Mouse (Mus musculus) forebrain, embryonic 15.5 days (tissue): ENCODE measurements around the gene Pitpnm2. TPM values are rescaled to one million over a fixed set of nuclear protein-coding genes. Genes with fewer than 3 reads are reported as not detected.
"Not testable (repeated sequence)": the region's sequence is repeated elsewhere in the genome, so short reads cannot be mapped to it uniquely, and the experiment has no call there.

ENCODE experiments used
- ATAC-seq: fragments of 200-750 bp; cut with Nextera tagmentation; replicated peaks from 2 replicates; pipeline ENCODE4 v1.8.0; 2017; ENCODE audit warnings: mild to moderate bottlenecking, moderate TSS enrichment, moderate library complexity
- H3K27ac ChIP-seq: fragments of 300-500 bp; sonication (generic); replicated peaks from 2 replicates; pipeline ENCODE4 v1.5.1; 2015; ENCODE audit warnings: mild to moderate bottlenecking, inconsistent platforms
- H3K27me3 ChIP-seq: fragments of 300-500 bp; sonication (generic); 2 replicates; pipeline ENCODE4 v1.6.1; 2015; ENCODE audit warnings: inconsistent platforms
- H3K36me3 ChIP-seq: fragments of 300-500 bp; sonication (generic); 2 replicates; pipeline ENCODE4 v1.6.1; 2015; ENCODE audit warnings: mild to moderate bottlenecking, inconsistent platforms
- H3K4me1 ChIP-seq: fragments of 300-500 bp; sonication (generic); 2 replicates; pipeline ENCODE4 v1.6.1; 2015; ENCODE audit warnings: inconsistent platforms
- H3K4me2 ChIP-seq: fragments of 300-500 bp; sonication (generic); replicated peaks from 2 replicates; pipeline ENCODE4 v1.6.1; 2015; ENCODE audit warnings: mild to moderate bottlenecking, inconsistent platforms
- H3K4me3 ChIP-seq: fragments of 300-500 bp; sonication (generic); 2 replicates; pipeline ENCODE4 v1.5.1; 2015; ENCODE audit warnings: mild to moderate bottlenecking, inconsistent platforms
- H3K9ac ChIP-seq: fragments of 300-500 bp; sonication (generic); replicated peaks from 2 replicates; pipeline ENCODE4 v1.6.1; 2015; ENCODE audit warnings: mild to moderate bottlenecking, inconsistent platforms
- H3K9me3 ChIP-seq: fragments of 300-500 bp; sonication (generic); 2 replicates; pipeline ENCODE4 v1.6.1; 2016; ENCODE audit warnings: inconsistent platforms
- WGBS: fragments of 180-500 bp; shearing (Covaris S2); methylation state at CpG from one replicate; pipeline ENCODE4 v1.1.7; 2015; ENCODE audit warnings: mixed read lengths; 5-methylcytosine and 5-hydroxymethylcytosine counted together
- polyA plus RNA-seq: library from polyadenylated mRNA; unstranded; fragments of >200 nt; fragmentation: Nextera tagmentation; extraction: Ambion mirVana; gene quantifications from 2 replicates; pipeline ENCODE4 v1.2.1, GENCODE M21; 2015

Gene Pitpnm2
- polyA plus RNA-seq, 1 experiment from 2014 or later, result 10.9 TPM

GRCm38 (mm10) chr5:124226494-124226893 is 23.1 kb downstream of the Pitpnm2 start:
- Histone ChIP-seq H3K4me2 (no peak overlapping the region), H3K27ac (no peak overlapping the region), H3K36me3 (no peaks in the 10 kb centered on the region), H3K4me1 (0 out of 2 replicates have a peak, but pooled peaks cover 7% of the 10 kb centered on the region), H3K27me3 (no peaks in the 10 kb centered on the region), H3K9me3 (no peaks in the 10 kb centered on the region), H3K4me3 (no peak overlapping the region), H3K9ac (no peak overlapping the region)
- 85% methylated on average over 4 of the region's 4 CpGs for WGBS
- ATAC-seq, result no peak

GRCm38 (mm10) chr5:124225891-124226290 is 23.7 kb downstream of the Pitpnm2 start:
- Histone ChIP-seq H3K4me1 (0 out of 2 replicates have a peak, but pooled peaks cover 12% of the 10 kb centered on the region), H3K9me3 (no peaks in the 10 kb centered on the region), H3K27me3 (no peaks in the 10 kb centered on the region), H3K4me2 (no peak overlapping the region), H3K27ac (no peak overlapping the region), H3K9ac (no peak overlapping the region), H3K36me3 (no peaks in the 10 kb centered on the region), H3K4me3 (no peak overlapping the region)
- no peak for ATAC-seq
- WGBS, result 93% methylated on average over 7 of the region's 7 CpGs

GRCm38 (mm10) chr5:124224321-124225092 is 25.1 kb downstream of the Pitpnm2 start:
- Histone ChIP-seq H3K9me3 (no peaks in the 10 kb centered on the region), H3K4me1 (peaks cover 21% of the 10 kb centered on the region)
- 73% methylated on average over 16 of the region's 16 CpGs for WGBS

GRCm38 (mm10) chr5:124223574-124223973 is 26.0 kb downstream of the Pitpnm2 start:
- ATAC-seq, result no peak
- Histone ChIP-seq H3K4me2 (no peak overlapping the region), H3K27ac (no peak overlapping the region), H3K9me3 (no peaks in the 10 kb centered on the region), H3K4me1 (peaks cover 30% of the 10 kb centered on the region), H3K27me3 (no peaks in the 10 kb centered on the region), H3K36me3 (no peaks in the 10 kb centered on the region), H3K9ac (no peak overlapping the region), H3K4me3 (no peak overlapping the region)
- WGBS, result 86% methylated on average over 8 of the region's 8 CpGs

More at GRCm38 (mm10) chr5:124224321-124225092, 25.1 kb downstream of the Pitpnm2 start:
- H3K4me3 ChIP-seq, result no peak overlapping the region
- H3K27ac ChIP-seq, result no peak overlapping the region
- no peak overlapping the region for H3K9ac ChIP-seq
- no peak overlapping the region for H3K4me2 ChIP-seq
- H3K27me3 ChIP-seq, result no peaks in the 10 kb centered on the region
- no peak for ATAC-seq
- no peaks in the 10 kb centered on the region for H3K36me3 ChIP-seq

- H3K4me2 ChIP-seq, result no peak overlapping the region
- no peaks in the 10 kb centered on the region for H3K36me3 ChIP-seq
- WGBS, result 90% methylated on average over 11 of the region's 11 CpGs
- H3K9ac ChIP-seq, result no peak overlapping the region
- H3K27ac ChIP-seq, result no peak overlapping the region
- ATAC-seq, result no peak
- H3K9me3 ChIP-seq, result no peaks in the 10 kb centered on the region
- no peak overlapping the region for H3K4me3 ChIP-seq
- no peaks in the 10 kb centered on the region for H3K27me3 ChIP-seq
- H3K4me1 ChIP-seq, result peaks cover 30% of the 10 kb centered on the region
Measured at GRCm38 (mm10) chr5:124222696-124223095, 26.9 kb downstream of the Pitpnm2 start.

GRCm38 (mm10) chr5:124221736-124222040 is 27.9 kb downstream of the Pitpnm2 start:
- Histone ChIP-seq H3K27ac (no peak overlapping the region), H3K4me3 (no peak overlapping the region), H3K9me3 (no peaks in the 10 kb centered on the region), H3K36me3 (no peaks in the 10 kb centered on the region), H3K27me3 (no peaks in the 10 kb centered on the region), H3K9ac (no peak overlapping the region), H3K4me2 (no peak overlapping the region), H3K4me1 (peaks cover 27% of the 10 kb centered on the region)
- WGBS, result 85% methylated on average over 7 of the region's 7 CpGs
- no peak for ATAC-seq

GRCm38 (mm10) chr5:124221037-124221735 is 28.4 kb downstream of the Pitpnm2 start:
- ATAC-seq, result no peak
- no peak overlapping the region for H3K9ac ChIP-seq
- H3K4me2 ChIP-seq, result no peak overlapping the region
- 49% methylated on average over 7 of the region's 7 CpGs for WGBS
- H3K27me3 ChIP-seq, result no peaks in the 10 kb centered on the region
- no peak overlapping the region for H3K4me3 ChIP-seq
- no peaks in the 10 kb centered on the region for H3K9me3 ChIP-seq
- peaks cover 27% of the 10 kb centered on the region for H3K4me1 ChIP-seq
- H3K27ac ChIP-seq, result no peak overlapping the region
- no peaks in the 10 kb centered on the region for H3K36me3 ChIP-seq

- Histone ChIP-seq H3K36me3 (no peaks in the 10 kb centered on the region), H3K9ac (no peak overlapping the region), H3K9me3 (no peaks in the 10 kb centered on the region), H3K4me1 (peaks cover 27% of the 10 kb centered on the region), H3K27me3 (no peaks in the 10 kb centered on the region), H3K4me3 (no peak overlapping the region), H3K4me2 (no peak overlapping the region), H3K27ac (no peak overlapping the region)
- 94% methylated on average over 5 of the region's 5 CpGs for WGBS
- ATAC-seq, result no peak
Measured at GRCm38 (mm10) chr5:124220551-124220950, 29.0 kb downstream of the Pitpnm2 start.

- no peaks in the 10 kb centered on the region for H3K9me3 ChIP-seq
- H3K4me2 ChIP-seq, result no peak overlapping the region
- no peak overlapping the region for H3K4me3 ChIP-seq
- no peaks in the 10 kb centered on the region for H3K27me3 ChIP-seq
- no peak overlapping the region for H3K9ac ChIP-seq
- ATAC-seq, result no peak
- H3K36me3 ChIP-seq, result no peaks in the 10 kb centered on the region
- H3K27ac ChIP-seq, result no peak overlapping the region
- peaks cover 37% of the 10 kb centered on the region for H3K4me1 ChIP-seq
- WGBS, result 49% methylated on average over 10 of the region's 10 CpGs
Measured at GRCm38 (mm10) chr5:124219431-124219830, 30.1 kb downstream of the Pitpnm2 start.

GRCm38 (mm10) chr5:124218986-124219385 is 30.6 kb downstream of the Pitpnm2 start:
- H3K9me3 ChIP-seq, result no peaks in the 10 kb centered on the region
- no peak overlapping the region for H3K4me2 ChIP-seq
- H3K9ac ChIP-seq, result no peak overlapping the region
- no peaks in the 10 kb centered on the region for H3K36me3 ChIP-seq
- ATAC-seq, result no peak
- no peak overlapping the region for H3K27ac ChIP-seq
- H3K27me3 ChIP-seq, result no peaks in the 10 kb centered on the region
- no peak overlapping the region for H3K4me3 ChIP-seq
- 26% methylated on average over 7 of the region's 7 CpGs for WGBS
- H3K4me1 ChIP-seq, result peaks cover 34% of the 10 kb centered on the region

- Histone ChIP-seq H3K4me3 (no peak overlapping the region), H3K4me1 (peaks cover 34% of the 10 kb centered on the region), H3K36me3 (no peaks in the 10 kb centered on the region), H3K27ac (no peak overlapping the region), H3K9me3 (no peaks in the 10 kb centered on the region), H3K9ac (no peak overlapping the region), H3K27me3 (no peaks in the 10 kb centered on the region), H3K4me2 (no peak overlapping the region)
- ATAC-seq, result no peak
- WGBS, result 58% methylated on average over 8 of the region's 8 CpGs
Measured at GRCm38 (mm10) chr5:124217566-124218249, 31.9 kb downstream of the Pitpnm2 start.

- H3K9ac ChIP-seq, H3K27me3 ChIP-seq, H3K4me3 ChIP-seq, H3K4me2 ChIP-seq, H3K36me3 ChIP-seq, H3K9me3 ChIP-seq, ATAC-seq, H3K27ac ChIP-seq: not testable (repeated sequence)
- WGBS, result 90% methylated on average over 5 of the region's 5 CpGs
- H3K4me1 ChIP-seq, result peaks cover 34% of the 10 kb centered on the region
Measured at GRCm38 (mm10) chr5:124217092-124217491, 32.5 kb downstream of the Pitpnm2 start.
